Mouse (Mus musculus) liver (tissue): ENCODE measurements around the gene Zyx.

Experiments
- DNase-seq: peaks from one replicate; pipeline ENCODE4 v3.0.0-alpha.2; 2020; ENCODE audit warnings: mixed read lengths

The Zyx gene

GRCm38 (mm10) chr6:42370630-42371363 lies 21.4 kb downstream of the Zyx start:
- DNase-seq, result no peak

GRCm38 (mm10) chr6:42372001-42372400 lies 22.6 kb downstream of the Zyx start:
- no peak for DNase-seq

GRCm38 (mm10) chr6:42372421-42372815 lies 23.0 kb downstream of the Zyx start:
- no peak for DNase-seq

- DNase-seq, result peak; percentile 71
Observed at GRCm38 (mm10) chr6:42372816-42373547, 23.6 kb downstream of the Zyx start, which contains the start of gene Epha1. Gene Epha1, minus strand, starts transcription at chr6:42373268.

- no peak for DNase-seq
Observed at GRCm38 (mm10) chr6:42373669-42374430, 24.4 kb downstream of the Zyx start.

GRCm38 (mm10) chr6:42374701-42375100 lies 25.3 kb downstream of the Zyx start:
- DNase-seq, result no peak

GRCm38 (mm10) chr6:42375131-42375530 lies 25.7 kb downstream of the Zyx start:
- DNase-seq, result no peak

DNA sequence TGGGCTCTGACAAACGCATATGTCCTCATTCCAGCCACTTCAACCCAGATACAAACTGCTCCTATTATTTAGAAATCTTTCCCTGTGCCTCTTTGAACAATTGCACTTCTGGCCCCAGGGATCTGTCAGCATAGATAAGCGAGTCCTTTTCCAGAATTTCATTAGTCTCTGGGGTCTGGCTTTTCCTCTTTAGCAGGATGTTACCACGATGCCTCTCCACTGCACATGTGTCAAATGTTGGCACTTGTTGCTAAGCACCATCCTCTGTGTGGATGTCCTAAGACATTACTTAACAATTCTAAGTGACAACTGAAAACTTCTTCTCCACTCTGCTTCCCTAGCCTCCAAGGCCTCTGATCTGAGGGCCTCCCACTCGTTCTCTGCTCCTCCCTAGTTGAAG lies 26.6 kb downstream of the Zyx start:
- DNase-seq, result no peak

GRCm38 (mm10) chr6:42376504-42377019 lies 27.1 kb downstream of the Zyx start:
- no peak for DNase-seq

DNA sequence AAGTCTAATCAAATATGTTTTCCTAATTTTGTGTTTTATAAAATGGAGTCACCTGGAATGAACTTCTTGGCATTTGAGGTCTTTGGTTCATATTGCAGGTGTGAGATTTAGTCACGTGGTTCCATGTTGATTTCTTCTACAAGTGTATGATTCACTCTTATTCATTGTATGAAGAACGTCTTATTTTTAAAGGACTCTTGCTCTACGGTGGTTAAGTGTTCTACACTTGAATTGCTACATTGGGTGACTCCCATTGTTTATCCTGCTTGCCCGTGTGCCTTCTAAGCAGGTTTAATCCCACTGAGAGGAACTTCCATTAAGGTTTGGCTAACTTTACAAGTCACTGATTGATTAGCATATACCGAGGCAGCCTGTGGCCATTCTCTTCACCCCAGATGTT lies 27.9 kb downstream of the Zyx start:
- no peak for DNase-seq

GRCm38 (mm10) chr6:42379551-42379950 lies 30.1 kb downstream of the Zyx start:
- DNase-seq, result no peak

- DNase-seq, result peak; percentile 32
Observed at GRCm38 (mm10) chr6:42380416-42381144, 31.1 kb downstream of the Zyx start.

GRCm38 (mm10) chr6:42381221-42381620 lies 31.8 kb downstream of the Zyx start:
- DNase-seq, result no peak

DNA sequence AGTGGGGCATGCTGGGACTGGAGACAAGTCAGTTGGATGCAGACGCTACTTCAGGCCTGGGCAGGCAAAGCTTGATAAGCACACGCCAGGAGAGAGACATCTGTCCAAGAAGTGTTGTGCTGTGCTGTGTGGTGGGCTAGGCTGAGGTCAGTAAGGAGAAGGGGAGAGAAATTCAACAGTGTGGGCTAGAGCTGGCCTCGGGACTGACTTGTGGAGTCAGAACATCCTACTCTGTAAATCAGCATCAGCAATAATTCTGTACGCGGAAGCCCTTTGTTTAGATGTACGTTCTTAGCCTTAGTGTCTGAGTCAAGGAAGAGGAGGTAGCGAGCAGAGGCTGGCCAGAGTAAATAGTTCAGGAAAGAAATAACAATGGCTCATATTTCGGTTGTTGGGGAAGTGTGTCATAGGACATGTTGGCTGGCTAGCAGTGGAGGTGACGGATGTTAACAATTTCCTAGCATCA lies 32.5 kb downstream of the Zyx start:
- no peak for DNase-seq

DNA sequence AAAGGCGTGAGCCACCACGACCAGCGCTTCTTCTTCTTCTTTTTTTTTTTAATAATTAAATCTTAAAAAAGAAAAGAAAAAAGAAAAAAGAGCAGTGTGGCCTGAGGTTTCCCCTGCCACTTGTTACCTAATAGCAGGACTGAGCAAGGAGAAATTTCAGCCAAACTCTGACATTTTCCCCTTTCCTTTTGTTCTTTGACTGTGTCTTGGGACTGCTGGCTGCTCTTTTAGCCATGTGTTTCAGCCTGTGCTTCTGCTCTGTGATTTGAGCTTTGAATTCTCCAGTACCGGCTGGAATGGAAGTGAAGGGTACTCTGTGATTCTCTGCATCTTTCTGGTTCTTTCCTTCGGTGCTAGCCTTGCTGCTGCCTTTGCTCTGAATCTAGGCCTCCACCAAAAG lies 33.9 kb downstream of the Zyx start:
- no peak for DNase-seq

DNA sequence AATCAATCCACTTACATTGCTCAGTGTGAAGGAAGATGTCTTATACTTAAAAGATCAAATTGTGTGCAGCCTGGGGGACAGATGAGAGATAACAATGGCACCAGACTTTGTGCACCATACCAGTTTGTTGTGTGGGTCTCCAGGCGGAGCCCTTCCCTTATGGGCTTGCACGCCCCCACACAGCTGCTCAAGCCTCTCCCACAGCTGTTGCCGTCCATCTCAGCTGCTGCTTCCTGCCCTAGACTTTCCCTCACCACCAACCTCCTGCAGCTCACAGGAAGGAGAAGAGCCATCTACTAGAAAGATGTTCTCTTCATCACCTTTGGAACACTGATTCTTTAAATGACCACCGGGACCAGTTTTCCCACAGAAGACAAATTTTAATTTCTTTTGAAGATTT lies 36.2 kb downstream of the Zyx start:
- no peak for DNase-seq

DNA sequence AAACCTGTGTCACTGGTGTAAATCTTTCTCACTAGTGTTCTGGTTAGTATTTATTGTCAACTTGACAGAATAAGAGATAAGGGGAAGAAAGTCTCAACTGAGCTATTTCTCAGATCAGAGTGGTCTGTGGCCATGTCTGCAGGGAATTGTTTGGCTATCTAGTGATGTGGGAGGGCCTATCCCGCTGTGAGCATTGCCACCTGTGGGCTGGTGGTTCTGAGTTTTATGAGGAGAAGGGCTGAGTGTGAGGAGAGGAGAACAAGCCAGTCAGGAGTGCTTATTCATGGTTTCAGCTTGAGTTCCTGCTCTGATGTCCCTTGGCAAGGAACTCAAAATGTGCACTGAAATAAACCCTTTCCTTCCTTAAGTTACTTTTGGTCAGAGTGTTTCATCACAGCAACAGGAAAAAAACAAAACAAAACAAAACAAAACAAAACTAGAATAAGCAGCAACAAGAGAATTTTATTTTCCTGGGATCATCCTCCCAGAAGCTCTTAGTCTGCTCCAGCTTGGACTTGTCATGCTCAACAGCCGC lies 42.4 kb downstream of the Zyx start:
- no peak for DNase-seq

GRCm38 (mm10) chr6:42395960-42396809 lies 46.8 kb downstream of the Zyx start:
- peak; percentile 27 for DNase-seq

- DNase-seq, result no peak
Observed at GRCm38 (mm10) chr6:42397041-42397657, 47.7 kb downstream of the Zyx start.

- no peak for DNase-seq
Observed at GRCm38 (mm10) chr6:42398285-42398684, 48.9 kb downstream of the Zyx start.

- no peak for DNase-seq
Observed at GRCm38 (mm10) chr6:42398998-42399397, 49.6 kb downstream of the Zyx start.
